Mouse (Mus musculus) ovary, postnatal 36 days (tissue): ENCODE results near the gene Pigm.

Experiments used
- DNase-seq: peaks from one replicate; pipeline ENCODE4 v3.0.0; 2022; ENCODE audit warnings: low spot score, mixed read lengths

Gene Pigm

GRCm38 (mm10) chr1:172352001-172352400, 24.3 kb upstream of the Pigm start:
- DNase-seq: no peak

DNA sequence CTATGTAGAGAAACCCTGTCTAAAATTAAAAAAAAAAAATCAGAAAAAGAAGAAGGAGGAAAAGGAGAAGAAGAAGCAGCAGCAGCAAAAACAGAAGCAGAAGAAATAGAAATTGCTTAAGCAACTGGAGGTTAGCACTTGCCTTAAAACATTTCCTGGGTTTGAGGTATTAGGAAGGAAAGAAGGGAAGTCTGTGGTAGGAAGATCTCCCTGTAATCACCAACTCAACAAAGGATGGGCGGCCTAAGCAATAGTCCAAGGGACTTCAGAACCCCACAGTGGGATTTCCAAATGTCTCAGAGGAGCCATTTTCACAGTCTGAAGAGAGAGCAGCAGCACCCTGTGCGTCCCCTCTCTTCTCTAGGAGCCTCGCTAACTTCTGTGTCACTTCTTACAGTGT, 23.9 kb upstream of the Pigm start:
- DNase-seq: no peak

GRCm38 (mm10) chr1:172355336-172355735, 21.0 kb upstream of the Pigm start:
- no peak for DNase-seq

- peak; percentile 57 for DNase-seq
Measured at GRCm38 (mm10) chr1:172357550-172357949, 18.8 kb upstream of the Pigm start.

- DNase-seq: no peak
Measured at GRCm38 (mm10) chr1:172358341-172358740, 18.0 kb upstream of the Pigm start.

DNA sequence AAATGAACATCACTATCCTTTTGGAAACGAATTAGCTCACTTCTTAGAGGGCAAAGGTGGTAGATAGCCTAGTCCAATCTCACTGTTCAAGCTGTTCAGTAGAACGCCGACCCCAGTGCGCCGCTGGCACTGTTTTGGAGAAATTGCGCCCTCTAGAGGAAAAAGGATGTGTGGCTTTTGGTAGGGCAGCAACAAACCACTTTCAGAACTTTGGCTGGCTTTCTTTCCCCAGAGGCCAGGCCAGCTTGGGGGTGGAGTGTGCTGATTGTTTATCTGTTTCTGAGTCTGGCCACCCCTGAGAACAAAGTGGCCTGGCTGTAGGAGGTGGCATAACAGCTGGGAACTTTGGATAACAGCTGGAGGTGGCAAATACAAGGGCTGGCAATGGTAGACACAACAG, 11.7 kb upstream of the Pigm start:
- peak; percentile 31 for DNase-seq

- peak; percentile 50 for DNase-seq
Measured at GRCm38 (mm10) chr1:172368768-172369418, 7.5 kb upstream of the Pigm start.

DNA sequence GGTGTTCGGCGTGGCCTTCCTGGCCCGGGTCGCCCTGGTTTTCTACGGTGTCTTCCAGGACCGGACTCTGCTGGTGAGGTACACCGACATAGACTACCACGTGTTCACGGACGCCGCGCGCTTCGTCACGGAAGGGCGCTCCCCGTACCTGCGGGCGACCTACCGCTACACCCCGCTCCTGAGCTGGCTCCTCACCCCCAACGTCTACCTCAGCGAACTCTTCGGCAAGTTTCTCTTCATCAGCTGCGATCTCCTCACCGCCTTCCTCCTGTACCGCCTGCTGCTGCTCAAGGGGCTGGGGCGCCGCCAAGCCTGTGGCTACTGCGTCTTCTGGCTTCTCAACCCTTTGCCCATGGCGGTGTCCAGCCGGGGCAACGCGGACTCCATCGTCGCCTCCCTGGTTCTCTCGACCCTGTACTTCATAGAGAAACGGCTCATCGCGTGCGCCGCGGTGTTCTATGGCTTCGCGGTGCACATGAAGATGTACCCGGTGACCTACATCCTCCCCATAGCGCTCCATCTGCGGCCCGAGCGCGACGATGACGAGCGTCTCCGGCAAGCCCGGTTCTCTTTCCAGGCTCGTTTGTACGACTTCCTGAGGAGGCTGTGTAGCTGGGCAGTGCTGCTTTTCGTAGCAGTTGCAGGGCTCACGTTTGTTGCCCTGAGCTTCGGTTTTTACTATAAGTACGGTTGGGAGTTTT, 562 bp downstream of the Pigm start:
- no peak for DNase-seq

DNA sequence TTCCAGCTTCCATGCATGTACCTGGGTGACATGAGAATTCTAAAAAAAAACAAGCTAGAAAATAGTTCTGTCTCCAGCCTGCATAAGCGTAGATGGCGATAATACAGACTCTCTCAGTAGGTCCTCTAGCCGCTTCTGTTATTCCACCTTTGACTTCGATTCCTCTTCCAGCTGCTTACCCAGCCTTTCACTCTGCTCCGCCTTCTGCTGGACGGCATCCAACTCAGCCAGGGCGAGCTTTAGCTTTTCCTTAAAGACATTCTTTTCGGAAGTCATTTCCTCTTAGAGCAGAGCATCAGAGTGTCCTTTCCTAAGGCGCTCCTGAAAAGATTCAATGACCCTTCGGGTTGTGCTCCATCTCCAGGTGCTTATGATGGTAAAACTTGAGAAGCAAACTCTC, 3.7 kb downstream of the Pigm start:
- peak; percentile 29 for DNase-seq

GRCm38 (mm10) chr1:172382090-172382489, 5.7 kb downstream of the Pigm start:
- DNase-seq: no peak

GRCm38 (mm10) chr1:172387246-172387645, 10.9 kb downstream of the Pigm start:
- DNase-seq: no peak

GRCm38 (mm10) chr1:172390769-172391168, 14.4 kb downstream of the Pigm start:
- DNase-seq: no peak

GRCm38 (mm10) chr1:172391807-172392581, 15.6 kb downstream of the Pigm start:
- no peak for DNase-seq

GRCm38 (mm10) chr1:172392643-172393170, 16.4 kb downstream of the Pigm start:
- DNase-seq: no peak

DNA sequence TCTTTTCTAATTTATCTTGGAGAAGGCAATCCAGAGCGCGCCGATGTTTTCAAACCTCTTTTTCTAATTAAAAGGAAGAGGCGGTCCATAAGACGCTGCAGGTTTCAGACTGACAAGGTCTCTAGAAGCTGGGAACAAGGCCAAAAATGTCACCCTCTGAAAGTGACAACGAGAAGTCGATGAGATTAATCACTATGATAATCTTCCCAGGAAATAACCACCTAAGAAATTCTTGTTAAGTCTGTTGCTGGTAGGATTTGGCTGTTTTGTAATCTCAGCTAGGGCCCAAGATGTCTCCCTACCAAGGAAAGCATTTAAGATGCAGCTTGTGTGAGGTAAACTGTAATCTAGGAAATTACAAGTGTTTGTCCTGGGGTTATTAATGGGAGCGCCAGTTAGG, 17.4 kb downstream of the Pigm start:
- DNase-seq: no peak

DNA sequence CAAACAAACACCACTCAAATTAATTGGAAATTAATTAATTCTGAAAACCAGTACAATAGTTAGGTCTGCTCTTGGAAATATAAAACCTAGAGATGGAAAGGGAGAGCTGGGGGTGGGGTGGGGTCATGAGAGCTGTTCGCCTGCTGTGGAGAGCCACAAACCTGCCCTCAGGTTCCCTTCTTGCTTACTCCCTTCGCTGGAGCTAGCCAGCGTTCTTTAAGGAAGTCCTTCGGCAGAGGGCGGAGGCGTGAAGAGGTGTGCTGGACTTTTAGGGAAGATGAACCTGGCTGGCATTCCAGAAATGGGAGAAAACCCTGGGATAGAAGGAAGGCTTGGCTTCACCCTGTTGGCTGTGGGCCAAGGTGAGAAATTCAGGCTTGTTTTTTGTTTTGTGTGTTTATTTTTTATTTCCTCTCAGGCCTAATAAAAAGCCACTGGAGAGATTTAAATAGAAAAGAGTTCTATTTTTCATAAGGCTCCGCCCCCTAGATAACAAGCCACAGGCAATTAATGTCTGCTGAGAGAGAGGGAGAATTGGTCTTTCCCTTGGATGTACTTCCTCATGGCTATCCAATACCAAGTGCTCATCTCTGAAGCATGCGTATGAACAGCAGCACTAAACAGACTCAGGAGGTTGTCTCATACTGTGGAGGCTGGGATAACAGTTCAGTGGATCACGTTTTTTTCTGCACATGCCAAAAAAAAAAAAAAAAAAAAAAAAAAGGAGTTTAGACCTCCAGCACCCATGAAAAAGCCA, 20.8 kb downstream of the Pigm start:
- no peak for DNase-seq

GRCm38 (mm10) chr1:172406077-172406706, 29.8 kb downstream of the Pigm start:
- no peak for DNase-seq

GRCm38 (mm10) chr1:172408996-172409395, 32.6 kb downstream of the Pigm start:
- DNase-seq: no peak

GRCm38 (mm10) chr1:172409431-172409830, 33.1 kb downstream of the Pigm start:
- no peak for DNase-seq

DNA sequence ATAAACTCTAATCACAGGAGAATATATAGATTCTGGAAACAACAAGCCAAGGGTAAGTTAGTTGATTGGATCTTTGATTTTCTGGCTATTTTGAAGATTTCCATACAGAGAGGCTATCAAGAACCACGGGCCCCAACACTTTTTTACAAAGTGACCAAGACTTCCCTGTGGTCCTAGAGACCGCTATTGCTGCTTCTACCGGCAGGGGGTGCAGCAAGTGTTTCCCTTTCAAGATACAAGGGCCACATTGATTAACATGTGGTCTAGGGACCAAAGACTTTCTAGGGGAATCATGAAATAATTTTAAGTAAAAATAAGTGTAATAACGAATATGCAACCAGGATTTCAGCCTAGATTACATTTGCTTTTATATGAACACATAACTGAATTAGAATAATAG, 34.5 kb downstream of the Pigm start:
- peak; percentile 49 for DNase-seq

DNA sequence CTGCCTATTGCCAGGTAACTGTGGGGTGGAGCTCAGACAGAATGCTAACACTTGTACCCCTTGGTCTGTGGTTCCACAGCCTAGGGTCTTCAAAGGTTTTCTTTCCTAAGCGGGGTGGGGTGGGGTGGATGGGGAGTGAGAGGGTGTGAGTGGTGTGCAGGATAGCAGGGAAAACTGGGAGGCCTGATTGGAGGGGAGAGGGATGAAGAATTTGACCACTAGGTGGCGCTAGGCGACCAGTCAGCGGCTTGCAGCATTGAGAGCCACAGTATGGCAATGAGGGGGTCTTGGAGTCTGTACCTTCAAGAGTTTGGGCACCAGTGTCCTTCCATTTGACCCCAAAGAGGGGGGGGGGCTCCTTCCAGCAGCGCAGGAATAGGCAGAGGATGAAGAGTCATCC, 35.9 kb downstream of the Pigm start:
- DNase-seq: peak; percentile 65
